Mouse (Mus musculus) megakaryocyte, embryonic 14.5 days (primary cell): ENCODE measurements around the gene Ivns1abp. TPM values are rescaled to one million over a fixed set of nuclear protein-coding genes. Genes with fewer than 3 reads are reported as not detected.

Source experiments
- H3K27me3 ChIP-seq: replicated peaks from 2 replicates; pipeline ENCODE3; 2012; ENCODE audit warnings: inconsistent platforms
- H3K36me3 ChIP-seq: replicated peaks from 2 replicates; pipeline ENCODE3; 2012; ENCODE audit warnings: low read length, inconsistent platforms, mixed read lengths
- H3K4me1 ChIP-seq: 2 replicates; pipeline ENCODE4 v1.6.1; 2012; ENCODE audit warnings: inconsistent platforms
- H3K4me3 ChIP-seq: replicated peaks from 2 replicates; pipeline ENCODE3; 2012; ENCODE audit warnings: moderate library complexity, mild to moderate bottlenecking, inconsistent platforms
- H3K9me3 ChIP-seq: 2 replicates; pipeline ENCODE4 v1.6.1; 2012; ENCODE audit warnings: inconsistent platforms
- FLI1 ChIP-seq: IDR thresholded peaks from 2 replicates; pipeline ENCODE4 v1.6.1; 2012; ENCODE audit warnings: low read length, inconsistent platforms, mixed read lengths
- GATA1 ChIP-seq: IDR thresholded peaks from 3 replicates; pipeline ENCODE4 v1.6.1; 2012; ENCODE audit warnings: mixed read lengths, low read length, inconsistent platforms, borderline replicate concordance
- polyA plus RNA-seq: library from polyadenylated mRNA; stranded (reverse); fragments of >175 nt; gene quantifications from 2 replicates; pipeline ENCODE4 v1.2.3, GENCODE M21; 2012; ENCODE audit warnings: low replicate concordance; ENCODE audit not compliant: insufficient read depth

The Ivns1abp gene
- polyA plus RNA-seq, 1 experiment = 7.6 TPM

- TF ChIP-seq FLI1 (no peak), GATA1 (no peak)
- 0 out of 2 replicates have a peak, but pooled peaks cover 3% of the 10 kb centered on the region for H3K4me1 ChIP-seq
- no peaks in the 10 kb centered on the region for H3K9me3 ChIP-seq
- H3K27me3 ChIP-seq = no peaks in the 10 kb centered on the region
- peaks cover 99% of the 10 kb centered on the region for H3K36me3 ChIP-seq
- H3K4me3 ChIP-seq = no peak overlapping the region
Measured at GRCm38 (mm10) chr1:151355994-151356393, 11.7 kb downstream of the Ivns1abp start.

- no peaks in the 10 kb centered on the region for H3K27me3 ChIP-seq
- H3K36me3 ChIP-seq = peaks cover 99% of the 10 kb centered on the region
- TF ChIP-seq FLI1 (no peak), GATA1 (no peak)
- H3K4me3 ChIP-seq = no peak overlapping the region
- peaks cover 6% of the 10 kb centered on the region; the same call in 1 of the 2 replicates for H3K4me1 ChIP-seq
- H3K9me3 ChIP-seq = no peaks in the 10 kb centered on the region
Measured at GRCm38 (mm10) chr1:151359374-151359773, 15.1 kb downstream of the Ivns1abp start.

GRCm38 (mm10) chr1:151366944-151367605 is 22.8 kb downstream of the Ivns1abp start:
- Histone ChIP-seq H3K4me3 (no peak overlapping the region), H3K4me1 (peaks cover 10% of the 10 kb centered on the region), H3K27me3 (no peaks in the 10 kb centered on the region), H3K9me3 (no peaks in the 10 kb centered on the region), H3K36me3 (peaks cover 95% of the 10 kb centered on the region)
- no peak for TF ChIP-seq GATA1
- no peak for TF ChIP-seq FLI1

GRCm38 (mm10) chr1:151367721-151368324 is 23.5 kb downstream of the Ivns1abp start:
- peaks cover 9% of the 10 kb centered on the region for H3K4me1 ChIP-seq
- TF ChIP-seq GATA1 = no peak
- no peak for TF ChIP-seq FLI1
- H3K36me3 ChIP-seq = peaks cover 88% of the 10 kb centered on the region
- H3K4me3 ChIP-seq = no peak overlapping the region
- H3K27me3 ChIP-seq = no peaks in the 10 kb centered on the region
- no peaks in the 10 kb centered on the region for H3K9me3 ChIP-seq

GRCm38 (mm10) chr1:151368444-151368843 is 24.2 kb downstream of the Ivns1abp start:
- H3K36me3 ChIP-seq = peaks cover 85% of the 10 kb centered on the region
- H3K9me3 ChIP-seq = no peaks in the 10 kb centered on the region
- H3K27me3 ChIP-seq = no peaks in the 10 kb centered on the region
- peaks cover 4% of the 10 kb centered on the region for H3K4me1 ChIP-seq
- H3K4me3 ChIP-seq = no peak overlapping the region
- no peak for TF ChIP-seq GATA1
- TF ChIP-seq FLI1 = no peak

- H3K27me3 ChIP-seq = no peaks in the 10 kb centered on the region
- H3K4me3 ChIP-seq = no peak overlapping the region
- TF ChIP-seq FLI1 (no peak), GATA1 (no peak)
- H3K9me3 ChIP-seq = no peaks in the 10 kb centered on the region
- peaks cover 4% of the 10 kb centered on the region for H3K4me1 ChIP-seq
- peaks cover 75% of the 10 kb centered on the region for H3K36me3 ChIP-seq
Measured at GRCm38 (mm10) chr1:151370573-151370972, 26.3 kb downstream of the Ivns1abp start.

DNA sequence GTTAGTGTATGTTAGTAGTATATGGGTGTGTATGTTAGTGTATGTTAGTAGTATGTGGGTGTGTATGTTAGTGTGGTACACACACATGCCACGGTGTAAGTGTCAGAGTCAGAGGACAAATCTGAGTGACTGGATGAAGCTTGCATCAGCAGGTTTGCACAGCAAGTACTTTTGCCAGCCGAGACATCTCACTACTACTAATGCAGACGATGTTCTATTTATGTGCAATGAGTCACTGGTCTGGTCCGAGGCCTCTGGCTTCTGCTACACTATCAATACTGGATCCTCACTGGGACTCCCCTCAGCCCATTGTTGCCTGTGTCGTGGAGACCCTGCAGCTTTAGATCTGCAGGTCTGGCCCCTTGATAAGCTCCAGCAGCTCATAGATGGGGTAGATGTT is 27.3 kb downstream of the Ivns1abp start:
- Histone ChIP-seq H3K9me3 (no peaks in the 10 kb centered on the region), H3K4me3 (no peak overlapping the region), H3K4me1 (peaks cover 4% of the 10 kb centered on the region), H3K36me3 (peaks cover 67% of the 10 kb centered on the region), H3K27me3 (no peaks in the 10 kb centered on the region)
- TF ChIP-seq GATA1 (no peak), FLI1 (no peak)

- Histone ChIP-seq H3K4me1 (no peaks in the 10 kb centered on the region), H3K9me3 (no peaks in the 10 kb centered on the region), H3K4me3 (no peak overlapping the region), H3K36me3 (peaks cover 55% of the 10 kb centered on the region), H3K27me3 (no peaks in the 10 kb centered on the region)
- TF ChIP-seq GATA1 = no peak
- no peak for TF ChIP-seq FLI1
Measured at GRCm38 (mm10) chr1:151372823-151373222, 28.5 kb downstream of the Ivns1abp start.

GRCm38 (mm10) chr1:151377353-151377752 is 33.1 kb downstream of the Ivns1abp start:
- Histone ChIP-seq H3K4me1 (peaks cover 10% of the 10 kb centered on the region), H3K9me3 (no peaks in the 10 kb centered on the region), H3K4me3 (no peak overlapping the region), H3K27me3 (no peaks in the 10 kb centered on the region), H3K36me3 (peaks cover 40% of the 10 kb centered on the region)
- no peak for TF ChIP-seq FLI1
- TF ChIP-seq GATA1 = no peak

GRCm38 (mm10) chr1:151390029-151390428 is 45.8 kb downstream of the Ivns1abp start:
- Histone ChIP-seq H3K36me3 (peaks cover 56% of the 10 kb centered on the region), H3K4me1 (no peaks in the 10 kb centered on the region), H3K9me3 (no peaks in the 10 kb centered on the region), H3K27me3 (no peaks in the 10 kb centered on the region), H3K4me3 (no peak overlapping the region)
- TF ChIP-seq FLI1 (no peak), GATA1 (no peak)
